Mouse (Mus musculus) CH12.LX (cell line): ENCODE measurements around the gene Gpr83.

Experiments used
- CHD1 ChIP-seq: IDR thresholded peaks from 2 replicates; pipeline ENCODE4 v1.6.1; 2012; ENCODE audit warnings: low read depth, low read length, improper control_type of control experiment, inconsistent platforms
- CTCF ChIP-seq, 2 experiments: IDR thresholded peaks in 1 of 2; conservative IDR thresholded peaks in 1 of 2; 2 replicates each; pipeline ENCODE4 v1.5.1; 2011 to 2012; ENCODE audit warnings: low read depth in 2 of 2, low read length in 2 of 2, improper control_type of control experiment in 1 of 2, inconsistent platforms in 1 of 2, mild to moderate bottlenecking in 1 of 2, moderate library complexity in 1 of 2
- E2F4 ChIP-seq: IDR thresholded peaks from 2 replicates; pipeline ENCODE4 v1.6.1; 2011; ENCODE audit warnings: low read depth, low read length, improper control_type of control experiment; ENCODE audit not compliant: insufficient replicate concordance
- EP300 ChIP-seq: IDR thresholded peaks from 2 replicates; pipeline ENCODE4 v1.6.1; 2011; ENCODE audit warnings: low read length, improper control_type of control experiment
- ETS1 ChIP-seq: conservative IDR thresholded peaks from 2 replicates; pipeline ENCODE4 v1.6.1; 2012; ENCODE audit warnings: low read depth, mild to moderate bottlenecking, inconsistent platforms, low read length, improper control_type of control experiment, moderate library complexity
- JUND ChIP-seq: conservative IDR thresholded peaks from 2 replicates; pipeline ENCODE4 v1.6.1; 2011; ENCODE audit warnings: low read depth, low read length, improper control_type of control experiment
- NRF1 ChIP-seq: IDR thresholded peaks from 2 replicates; pipeline ENCODE4 v1.6.1; 2014; ENCODE audit warnings: low read depth, mild to moderate bottlenecking, inconsistent platforms, low read length, improper control_type of control experiment, moderate library complexity
- POLR2A ChIP-seq: IDR thresholded peaks from 2 replicates; pipeline ENCODE4 v1.6.1; 2011; ENCODE audit warnings: low read depth, mild to moderate bottlenecking, improper control_type of control experiment, low read length
- POLR2AphosphoS2 ChIP-seq: IDR thresholded peaks from 2 replicates; pipeline ENCODE4 v1.6.1; 2011; ENCODE audit warnings: low read depth, low read length, improper control_type of control experiment
- RAD21 ChIP-seq: IDR thresholded peaks from 2 replicates; pipeline ENCODE4 v1.6.1; 2011; ENCODE audit warnings: low read depth, mild to moderate bottlenecking, low read length, improper control_type of control experiment, moderate library complexity
- UBTF ChIP-seq: IDR thresholded peaks from 2 replicates; pipeline ENCODE4 v1.6.1; 2012; ENCODE audit warnings: low read depth, mild to moderate bottlenecking, inconsistent platforms, low read length, improper control_type of control experiment, moderate library complexity
- ZC3H11A ChIP-seq: IDR thresholded peaks from 2 replicates; pipeline ENCODE4 v1.6.1; 2012; ENCODE audit warnings: low read depth, mild to moderate bottlenecking, inconsistent platforms, low read length, improper control_type of control experiment

DNA sequence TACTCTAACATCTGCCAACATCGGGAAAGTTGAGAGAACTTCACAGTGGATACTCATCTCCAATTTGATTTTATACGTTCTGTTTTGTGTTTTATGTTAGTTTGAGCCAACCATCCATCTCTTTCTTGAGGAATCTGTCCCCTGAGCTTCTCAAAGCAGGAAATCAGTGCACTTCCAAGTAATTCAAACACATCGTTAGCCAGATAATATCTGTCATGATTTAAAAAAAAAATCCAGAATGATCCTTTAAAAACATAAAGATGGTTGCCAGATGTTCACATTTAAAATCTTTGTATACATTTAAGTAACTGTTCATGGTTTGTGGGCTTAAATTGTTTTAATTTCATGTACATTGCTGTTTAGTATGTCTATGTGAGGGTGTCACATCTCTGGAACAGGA lies 45.9 kb downstream of the Gpr83 start:
- TF ChIP-seq CTCF (conservative IDR thresholded peaks at IDR 0.05 in 1 of 2, IDR thresholded peaks at IDR 0.05 in 1 of 2; ENCODE audit: low read depth in 2 of 2, low read length in 2 of 2) (no peak), RAD21 (no peak), EP300 (no peak), ETS1 (no peak), JUND (no peak), POLR2AphosphoS2 (no peak), POLR2A (no peak), ZC3H11A (no peak), UBTF (no peak), E2F4 (no peak), NRF1 (no peak), CHD1 (no peak)
